Mouse (Mus musculus): ENCODE measurements around the gene Gmds.

Gmds gene

DNA sequence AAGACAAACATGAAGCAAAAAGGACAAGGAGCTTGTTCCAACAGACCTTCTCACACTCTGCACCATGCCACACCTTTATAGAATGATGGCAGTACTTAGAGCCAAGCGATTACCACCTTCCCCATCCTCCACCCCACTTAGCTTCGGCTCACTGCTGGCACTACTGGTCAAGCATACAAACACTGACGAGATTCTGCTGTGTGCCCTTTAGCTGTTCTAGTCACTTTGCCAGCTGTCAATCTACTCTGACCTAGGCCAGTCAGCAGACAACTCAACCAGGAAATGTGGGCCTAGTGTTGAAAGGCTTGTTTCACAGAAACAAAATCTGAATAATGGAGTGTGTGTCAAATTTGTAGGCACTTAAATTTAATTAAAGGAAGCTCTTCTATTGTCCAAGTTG lies 464.1 kb downstream of the Gmds start:
- no peak for DNase-seq (ENCODE audit: low read depth)

DNA sequence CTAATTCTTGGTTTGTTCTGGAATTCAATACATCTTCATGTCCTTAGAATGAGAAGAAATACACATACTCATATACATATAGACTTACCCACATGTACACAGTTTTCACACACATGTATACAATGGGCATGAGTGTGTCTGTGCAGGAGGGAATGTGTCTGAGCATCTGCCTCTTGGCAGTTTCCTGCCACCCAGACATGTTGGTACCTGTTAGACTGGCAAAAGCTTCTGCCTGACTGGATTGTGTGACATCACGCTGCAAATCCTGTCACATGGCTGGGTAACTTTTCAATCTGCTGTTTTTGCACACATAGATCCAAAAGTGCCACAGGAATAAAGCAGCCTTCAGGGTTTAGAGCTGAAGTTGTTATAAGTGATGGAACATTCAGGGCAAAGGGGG lies 465.3 kb downstream of the Gmds start:
- DNase-seq (ENCODE audit: low read depth) = no peak

DNA sequence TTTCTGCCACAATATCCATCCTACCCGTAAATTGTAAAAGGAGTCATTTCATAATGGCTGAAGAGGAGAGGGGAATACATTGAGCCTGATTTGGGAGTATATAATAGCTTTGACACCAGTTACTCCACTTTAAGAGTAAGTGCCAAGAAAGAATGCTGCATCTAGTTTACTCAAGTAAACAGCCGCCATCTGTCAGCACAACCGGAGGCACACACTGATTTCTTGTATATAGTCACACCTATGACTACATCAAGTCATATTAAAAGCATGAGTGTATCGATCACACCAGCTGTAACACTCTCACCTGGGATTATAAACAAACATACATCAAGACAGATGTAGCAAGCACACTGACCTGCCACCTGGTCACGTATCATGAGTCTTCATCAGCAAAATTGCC lies 473.8 kb downstream of the Gmds start:
- no peak for DNase-seq (ENCODE audit: low read depth)

DNA sequence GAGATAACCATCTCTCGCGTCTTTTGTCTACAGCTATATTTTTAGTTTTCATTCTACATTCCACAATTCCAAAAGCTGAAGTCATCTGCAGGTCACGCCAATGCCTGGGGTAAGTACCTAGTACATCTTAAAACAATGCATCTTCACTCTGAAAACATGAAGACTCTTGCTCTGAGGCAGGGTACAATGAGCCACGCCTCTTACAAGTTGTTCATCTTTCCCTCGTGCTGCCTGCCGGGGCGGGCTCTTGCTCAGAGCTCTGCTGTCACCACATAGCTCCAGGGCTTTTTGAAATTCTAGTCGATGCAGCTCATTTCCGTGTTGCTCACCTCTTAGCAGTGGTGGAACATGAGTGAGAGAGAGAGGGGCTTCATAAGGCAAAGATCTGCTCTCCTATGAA lies 475.1 kb downstream of the Gmds start:
- no peak for DNase-seq (ENCODE audit: low read depth)

DNA sequence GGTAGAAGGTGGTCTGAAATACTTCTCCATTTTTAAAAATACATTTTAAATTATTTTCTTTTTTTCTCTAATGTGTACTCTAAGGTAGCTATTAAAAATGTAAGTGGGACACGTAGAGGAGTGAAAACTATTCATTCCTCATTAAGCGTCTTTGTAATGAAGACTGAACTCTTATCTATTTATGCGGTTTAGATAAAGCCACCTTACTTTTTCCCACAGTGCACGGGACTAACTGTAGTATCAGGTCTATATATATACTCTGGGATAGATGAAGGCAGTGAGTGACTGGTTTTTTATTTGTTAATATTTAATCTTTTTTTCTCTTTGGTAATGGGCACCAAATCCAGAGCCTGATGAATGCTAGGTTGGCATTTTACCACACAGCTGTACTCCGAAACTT lies 478.3 kb downstream of the Gmds start:
- DNase-seq (ENCODE audit: low read depth) = no peak

DNA sequence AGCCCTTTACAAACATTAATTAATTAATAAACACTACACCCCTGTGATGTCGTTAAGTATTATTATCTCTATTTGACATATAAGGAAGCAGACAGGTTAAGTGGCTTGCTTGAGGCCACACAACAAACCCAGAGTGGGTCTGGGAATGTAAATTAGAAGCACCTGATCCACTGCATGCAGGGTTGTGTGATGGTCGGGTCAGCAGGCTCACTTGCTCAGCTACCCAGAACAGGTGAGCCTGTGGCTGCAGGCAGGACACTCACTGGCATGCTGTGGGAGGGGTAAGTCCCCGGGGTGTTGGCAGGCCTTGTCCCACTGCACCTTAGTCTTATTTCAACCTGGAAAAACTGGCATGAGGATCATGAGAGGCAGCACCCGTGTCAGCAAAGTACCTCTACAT lies 484.5 kb downstream of the Gmds start:
- no peak for DNase-seq (ENCODE audit: low read depth)

- DNase-seq (ENCODE audit: low read depth) = no peak
These were observed 485.0 kb downstream of the Gmds start for GRCm38 (mm10) chr13:31853564-31853963.

DNA sequence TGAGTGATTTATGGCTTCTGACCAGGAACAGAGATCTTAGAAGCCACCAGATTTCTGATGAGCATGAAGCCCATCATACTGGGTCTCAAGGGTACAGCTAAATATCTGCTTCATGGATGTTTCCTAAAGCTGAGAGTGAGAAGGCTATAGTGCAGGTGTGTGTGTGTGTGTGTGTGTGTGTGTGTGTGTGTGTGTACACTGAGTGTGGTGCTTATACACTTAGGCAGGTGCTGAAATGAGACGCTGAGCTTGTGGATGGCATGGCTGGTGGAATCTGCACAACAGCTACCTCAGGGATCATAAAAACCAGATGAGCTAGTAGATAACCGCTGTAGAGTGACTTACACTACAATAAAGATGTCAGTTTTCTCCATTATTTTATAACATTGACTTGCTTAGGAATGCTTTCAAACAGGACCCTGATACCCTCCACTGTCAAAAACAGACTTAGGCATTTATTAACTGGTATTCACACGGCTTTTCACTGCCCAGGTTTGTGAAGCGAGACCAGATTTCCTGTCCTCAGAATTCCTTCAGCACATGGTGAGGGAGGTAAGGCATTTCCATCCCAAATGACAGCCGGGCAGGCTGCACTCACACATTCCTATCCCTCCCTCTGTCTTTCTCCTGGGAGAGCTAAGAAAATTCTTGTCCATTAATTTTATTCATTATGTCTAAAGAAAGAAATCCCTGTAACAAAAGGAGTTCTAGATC lies 489.1 kb downstream of the Gmds start:
- no peak for DNase-seq (ENCODE audit: low read depth)

DNA sequence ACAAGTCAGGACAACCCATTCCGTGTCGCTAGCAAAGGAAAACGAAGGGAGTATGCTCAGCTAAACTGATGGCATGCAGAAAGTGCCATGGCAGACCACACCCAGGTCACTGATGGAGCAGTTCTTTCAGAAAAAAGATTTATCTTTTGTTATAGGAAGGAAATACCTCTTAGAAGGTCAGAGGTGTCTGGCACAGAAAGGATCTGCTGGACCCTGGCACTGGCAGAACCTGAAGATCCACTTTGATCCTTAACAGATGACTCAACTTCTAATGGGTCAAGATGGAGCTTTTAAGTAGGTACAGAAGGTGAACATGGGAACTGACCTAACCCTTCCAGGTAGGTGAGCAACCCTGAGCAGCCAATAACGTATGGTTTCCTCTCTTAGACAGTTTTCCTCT lies 502.7 kb downstream of the Gmds start:
- no peak for DNase-seq (ENCODE audit: low read depth)

DNA sequence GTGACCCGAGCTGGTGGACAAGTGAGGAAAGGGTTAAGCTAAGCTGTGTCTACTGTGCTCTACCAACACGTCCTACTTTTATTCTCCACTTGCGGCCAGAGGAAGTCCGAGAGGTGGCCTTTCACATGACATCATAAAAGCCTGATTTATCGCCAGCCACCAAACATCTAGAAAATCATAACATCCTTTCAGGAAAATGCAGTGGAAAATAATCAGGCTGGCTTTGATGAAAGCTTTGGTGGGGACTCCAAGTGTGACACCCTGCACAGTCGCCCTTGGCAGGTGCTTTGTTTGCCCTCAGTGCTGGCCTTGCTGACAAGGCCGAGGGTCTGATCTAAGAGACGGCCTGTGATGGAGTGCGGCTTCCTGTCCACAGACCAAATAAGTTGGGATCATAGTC lies 508.2 kb downstream of the Gmds start:
- no peak for DNase-seq (ENCODE audit: low read depth)

DNA sequence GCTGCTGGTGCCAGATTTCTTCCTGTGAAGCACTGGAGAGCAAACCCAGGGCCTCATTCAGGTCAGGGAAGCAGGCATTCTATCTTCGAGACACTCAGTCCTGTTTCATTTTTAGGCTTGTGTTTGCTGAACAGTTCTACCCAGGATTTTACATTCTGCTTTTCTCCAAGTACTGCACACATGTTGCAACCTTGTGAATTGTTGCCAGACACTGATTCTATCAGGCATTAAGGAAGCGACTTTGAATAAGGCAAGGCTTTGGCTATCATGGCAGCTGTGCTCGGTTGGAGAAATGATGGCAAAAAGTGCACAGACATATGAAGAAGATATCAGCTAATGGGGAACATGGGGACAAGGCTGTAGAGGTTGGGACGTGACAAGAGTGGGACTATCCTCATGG lies 510.1 kb downstream of the Gmds start:
- DNase-seq (ENCODE audit: low read depth) = no peak

GRCm38 (mm10) chr13:31827820-31828332 lies 510.7 kb downstream of the Gmds start:
- no peak for DNase-seq (ENCODE audit: low read depth)

DNA sequence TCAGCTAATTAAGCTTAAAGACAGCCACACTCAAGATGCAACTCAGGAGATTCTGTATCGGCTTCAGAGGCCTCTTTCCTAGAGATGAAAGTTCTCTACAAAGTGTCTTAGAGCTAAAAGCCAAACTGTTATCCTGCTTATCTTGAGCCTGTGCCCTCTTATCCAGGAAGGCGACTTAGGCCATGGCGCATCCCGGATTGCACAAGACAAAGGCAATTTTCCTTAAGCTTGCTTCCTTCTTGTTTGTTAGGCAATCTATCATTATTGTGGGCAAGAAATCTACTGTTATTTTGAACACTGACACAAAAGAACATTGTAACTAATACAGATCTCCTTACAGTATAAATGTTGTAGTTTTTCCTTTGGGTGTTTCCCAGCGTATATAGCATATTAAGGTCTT lies 511.4 kb downstream of the Gmds start:
- DNase-seq (ENCODE audit: low read depth) = no peak

DNA sequence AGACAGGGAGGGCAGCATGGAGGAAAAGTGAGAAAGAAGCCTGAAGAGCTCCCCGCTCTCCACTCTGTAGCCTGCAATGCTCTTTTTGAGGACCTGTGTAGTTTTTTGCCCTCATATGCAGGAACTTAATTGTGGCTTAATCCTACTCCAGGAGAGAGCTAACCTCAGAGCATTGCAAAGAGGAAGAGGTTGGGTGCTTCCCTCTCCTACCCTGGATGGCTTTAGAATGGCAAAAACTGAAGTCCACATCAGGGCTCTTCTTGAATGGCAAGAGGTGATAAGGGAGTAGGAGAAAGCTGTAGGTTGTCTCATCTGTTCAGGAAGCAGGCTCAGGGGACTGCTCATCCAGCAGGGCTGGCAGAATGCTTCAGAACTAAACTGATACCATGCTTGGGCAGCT lies 513.4 kb downstream of the Gmds start:
- no peak for DNase-seq (ENCODE audit: low read depth)

DNA sequence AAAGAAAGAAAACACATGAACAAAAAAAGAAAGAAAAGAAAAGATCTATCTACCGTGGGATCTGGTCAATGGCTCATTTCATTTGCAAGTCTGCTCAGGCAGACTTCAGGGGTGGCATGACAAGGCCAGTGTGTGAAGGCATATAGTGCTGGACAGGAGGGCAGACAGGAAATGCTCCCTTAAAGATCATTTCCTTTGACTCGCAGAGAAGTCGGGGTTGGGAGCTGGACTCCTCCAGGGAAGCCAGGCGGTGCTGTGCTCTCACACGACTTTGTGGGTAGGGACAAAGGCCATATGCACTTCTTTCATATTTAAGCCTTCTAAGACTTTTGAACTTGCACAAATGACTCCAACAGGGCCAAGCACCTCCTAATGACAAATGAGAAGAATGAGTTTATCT lies 515.2 kb downstream of the Gmds start:
- no peak for DNase-seq (ENCODE audit: low read depth)

DNA sequence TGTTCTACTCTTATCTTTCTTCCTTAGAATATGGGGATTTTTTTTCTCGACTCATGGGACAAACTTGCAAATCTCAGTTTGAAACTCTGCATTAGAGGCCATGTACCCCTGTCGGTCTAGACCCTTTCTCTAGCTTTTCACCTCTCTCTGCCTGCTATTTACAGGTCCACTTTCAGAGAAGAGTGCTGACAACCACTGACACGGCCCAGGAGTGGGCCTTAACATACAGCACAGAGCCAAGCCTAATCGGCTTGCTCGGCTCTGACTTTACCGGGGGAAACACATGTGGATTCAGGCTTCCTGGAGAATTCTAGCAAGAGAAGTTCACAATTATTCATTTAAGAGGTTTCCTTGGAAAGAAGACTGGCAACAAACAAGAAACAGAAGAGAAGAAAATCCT lies 517.5 kb downstream of the Gmds start:
- DNase-seq (ENCODE audit: low read depth) = no peak

DNA sequence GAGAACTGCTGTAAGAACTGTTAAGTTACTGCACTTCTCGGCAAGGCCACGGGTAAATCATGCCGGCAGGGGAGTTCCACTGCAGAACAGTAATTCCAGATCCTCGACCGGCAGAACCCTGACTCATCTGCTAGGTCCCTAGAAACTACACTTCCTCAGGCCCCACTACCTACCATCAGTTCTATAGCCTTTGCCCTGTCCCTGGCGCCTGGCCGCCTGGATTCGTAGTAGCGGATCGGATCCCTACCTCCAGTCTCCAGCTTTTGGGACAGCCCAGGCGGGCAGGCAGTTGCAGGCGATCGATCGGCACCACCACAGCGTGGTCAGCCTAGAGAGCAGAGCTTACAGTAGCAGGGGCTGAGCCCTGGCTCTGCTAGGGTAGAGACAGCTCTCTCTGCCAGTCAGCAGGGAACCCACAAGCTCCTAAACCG lies 517.9 kb downstream of the Gmds start:
- DNase-seq (ENCODE audit: low read depth) = no peak

GRCm38 (mm10) chr13:31819664-31820405 lies 518.7 kb downstream of the Gmds start:
- no peak for DNase-seq (ENCODE audit: low read depth)

DNA sequence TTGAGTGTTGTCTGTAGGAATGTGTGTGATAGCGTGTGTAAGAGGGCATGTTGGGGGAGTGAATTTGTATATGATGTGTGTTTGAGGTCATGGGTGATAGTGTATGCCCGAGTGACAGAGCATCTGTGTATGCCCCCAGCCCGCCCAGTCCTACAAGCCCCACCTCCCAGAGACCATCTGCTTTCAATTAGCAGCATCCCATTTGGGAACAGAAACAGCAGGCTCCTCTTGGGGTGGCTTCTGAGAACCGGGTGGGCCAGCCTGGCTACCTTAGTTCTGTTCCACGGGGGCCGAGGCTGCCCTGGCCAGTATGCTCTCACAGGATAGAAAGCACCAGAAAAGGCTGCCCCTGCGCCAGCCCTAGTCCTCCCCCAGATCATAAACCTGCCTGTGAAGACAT lies 520.2 kb downstream of the Gmds start:
- no peak for DNase-seq (ENCODE audit: low read depth)

DNA sequence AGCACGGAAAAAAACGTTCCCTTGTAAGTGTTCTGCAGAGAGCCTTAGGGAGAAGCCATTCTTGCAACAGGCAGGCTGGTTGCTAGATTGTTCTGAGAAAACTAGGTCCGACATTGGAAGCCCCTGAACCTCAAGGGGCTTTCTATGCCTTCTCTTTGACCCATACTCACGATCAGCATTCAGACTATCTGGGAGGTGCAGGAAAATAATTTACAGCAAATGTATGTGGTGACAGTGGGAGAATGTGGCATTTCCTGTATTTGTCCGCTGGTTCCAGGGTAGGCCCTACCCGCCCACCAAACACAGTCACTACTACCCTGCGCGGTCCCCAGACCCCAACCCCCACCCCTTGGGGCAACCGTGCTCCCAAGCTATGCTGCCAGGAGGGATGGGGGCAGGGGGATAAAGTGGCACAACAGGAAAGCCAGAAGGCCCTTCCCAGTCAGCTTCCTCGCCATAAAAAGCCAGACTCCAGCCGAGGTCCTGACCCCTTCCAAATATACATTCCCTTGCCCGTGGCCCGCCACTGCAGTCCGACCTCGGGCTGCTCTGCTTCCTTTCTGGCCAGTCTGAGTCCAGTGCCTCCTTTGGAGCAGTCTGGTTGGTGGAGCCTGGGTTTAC lies 523.0 kb downstream of the Gmds start:
- DNase-seq (ENCODE audit: low read depth) = no peak

DNA sequence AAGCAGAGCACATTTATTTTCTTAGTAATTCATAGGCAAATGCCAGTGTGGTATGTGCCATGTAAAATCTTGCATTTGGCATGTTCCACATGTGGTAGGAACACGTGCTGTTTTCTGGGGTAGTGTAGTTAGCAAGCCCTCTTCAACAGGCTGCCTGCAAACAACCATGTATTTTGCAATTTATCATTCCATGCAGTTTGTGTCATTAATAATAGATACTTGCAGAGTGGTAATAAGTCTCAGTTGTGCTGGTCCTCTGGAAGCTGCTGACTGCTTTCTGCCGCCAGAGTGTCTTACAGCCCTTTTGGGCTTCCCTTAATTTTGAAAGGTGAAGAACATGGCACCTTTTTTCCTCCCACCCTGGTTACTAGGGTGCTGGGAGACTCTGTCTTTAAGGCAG lies 525.8 kb downstream of the Gmds start:
- no peak for DNase-seq (ENCODE audit: low read depth)

GRCm38 (mm10) chr13:31811542-31812021 lies 527.0 kb downstream of the Gmds start:
- no peak for DNase-seq (ENCODE audit: low read depth)

Measured in c-Kit-positive CD71-positive TER-119-negative erythroid progenitor cells, embryonic 14.5 days (primary cell).